19 mouse cellular contexts compared by ENCODE assay signal in genomic region chr8:118852861-118853260, GRCm38 (mm10).
DNase-seq lines count a peak whose midpoint lies in the region; ATAC-seq lines count a peak whose summit lies in the region.
"Had no signal": no experiment of that assay in that cellular context is flagged by ENCODE, and none has a peak within 500 bp of the region (broad histone marks: within the 10 kb centered on the region; RNA-seq: fewer than 3 reads in every experiment).

No protein-coding gene starts in this region.

- H3K4me2 ChIP-seq in neural tube, embryonic 15.5 days: no peak overlapping the region
- H3K4me2 ChIP-seq: forebrain, embryonic 15.5 days; heart, embryonic 15.5 days; hindbrain, embryonic 13.5 days; intestine, embryonic 15.5 days; kidney, embryonic 15.5 days had no signal

- no peak overlapping the region for H3K4me3 ChIP-seq in neural tube, embryonic 15.5 days (replicated peaks)
- H3K4me3 ChIP-seq: forebrain, embryonic 15.5 days; heart, embryonic 15.5 days; hindbrain, embryonic 13.5 days; intestine, embryonic 15.5 days; kidney, embryonic 15.5 days had no signal

- H3K27ac ChIP-seq in neural tube, embryonic 15.5 days (replicated peaks): no peak overlapping the region
- H3K27ac ChIP-seq: forebrain, embryonic 15.5 days; heart, embryonic 15.5 days; hindbrain, embryonic 13.5 days; intestine, embryonic 15.5 days; kidney, embryonic 15.5 days had no signal

- peak; percentile 42 for DNase-seq in gastrocnemius, postnatal 25 days
- no peak for DNase-seq in gastrocnemius, postnatal 36 days
- DNase-seq in heart, adult 8-10 months (ENCODE audit: low spot score): peak; percentile 74
- no peak for DNase-seq in heart, postnatal 4 days
- DNase-seq in heart, adult 9 months (ENCODE audit: low spot score in 2 of 2): peak; percentile 44 to 74
- peak; percentile 14 for DNase-seq in skeletal muscle tissue, adult 2 months (ENCODE audit: low read depth, low spot score)
- no peak for DNase-seq in cerebellum, adult 11 months
- DNase-seq: adrenal gland, adult 8-10 months; adrenal gland, postnatal 36 days; cerebellum, adult 18-20 months; cerebellum, adult 9-11 months; cerebellum, postnatal 36 days; kidney, adult 2 months had no signal

- ATAC-seq in neural tube, embryonic 15.5 days (ENCODE audit: low FRiP score): no peak
- ATAC-seq: forebrain, embryonic 15.5 days; intestine, embryonic 15.5 days had no signal

- no peaks in the 10 kb centered on the region for H3K36me3 ChIP-seq in neural tube, embryonic 15.5 days
- H3K36me3 ChIP-seq: forebrain, embryonic 15.5 days; heart, embryonic 15.5 days; hindbrain, embryonic 13.5 days; intestine, embryonic 15.5 days; kidney, embryonic 15.5 days had no signal

- intact Hi-C loops in gastrocnemius, postnatal 36 days (cut with DNase I): loop anchor here (5.0 kb wide), 2 partner anchors 501 to 921 kb away; no protein-coding TSS in a partner anchor

- H3K9ac ChIP-seq in neural tube, embryonic 15.5 days (replicated peaks): no peak overlapping the region
- H3K9ac ChIP-seq: forebrain, embryonic 15.5 days; heart, embryonic 15.5 days; hindbrain, embryonic 13.5 days; intestine, embryonic 15.5 days; kidney, embryonic 15.5 days had no signal

- peaks cover 5% of the 10 kb centered on the region; the same call in 1 of the 2 replicates for H3K4me1 ChIP-seq in neural tube, embryonic 15.5 days
- H3K4me1 ChIP-seq: intestine, embryonic 15.5 days; kidney, embryonic 15.5 days had no signal

- H3K27me3 ChIP-seq in neural tube, embryonic 15.5 days (replicated peaks): no peaks in the 10 kb centered on the region
- H3K27me3 ChIP-seq: forebrain, embryonic 15.5 days; heart, embryonic 15.5 days; intestine, embryonic 15.5 days; kidney, embryonic 15.5 days had no signal

- 75% methylated on average over 12 of the region's 12 CpGs for WGBS in neural tube, embryonic 15.5 days

- H3K9me3 ChIP-seq in neural tube, embryonic 15.5 days (replicated peaks): no peaks in the 10 kb centered on the region
- H3K9me3 ChIP-seq: forebrain, embryonic 15.5 days; heart, embryonic 15.5 days; hindbrain, embryonic 13.5 days; intestine, embryonic 15.5 days; kidney, embryonic 15.5 days had no signal

Comparison
In these comparisons a context has a peak if more than half of its experiments do, and no peak if none do; other contexts are left out.
1. DNase-seq: peak in gastrocnemius, postnatal 25 days (single experiment), heart, adult 8-10 months (single experiment), heart, adult 9 months (2 of 2) and skeletal muscle tissue, adult 2 months (single experiment); none in gastrocnemius, postnatal 36 days (0 of 2), heart, postnatal 4 days (single experiment) and cerebellum, adult 11 months (single experiment).